Mouse (Mus musculus): ENCODE data around the gene Hdac10. TPM values are rescaled to one million over a fixed set of nuclear protein-coding genes. Genes with fewer than 3 reads are reported as not detected.

The Hdac10 gene
- polyA plus RNA-seq, 2 experiments, result 18.7 to 38.1 TPM

DNA sequence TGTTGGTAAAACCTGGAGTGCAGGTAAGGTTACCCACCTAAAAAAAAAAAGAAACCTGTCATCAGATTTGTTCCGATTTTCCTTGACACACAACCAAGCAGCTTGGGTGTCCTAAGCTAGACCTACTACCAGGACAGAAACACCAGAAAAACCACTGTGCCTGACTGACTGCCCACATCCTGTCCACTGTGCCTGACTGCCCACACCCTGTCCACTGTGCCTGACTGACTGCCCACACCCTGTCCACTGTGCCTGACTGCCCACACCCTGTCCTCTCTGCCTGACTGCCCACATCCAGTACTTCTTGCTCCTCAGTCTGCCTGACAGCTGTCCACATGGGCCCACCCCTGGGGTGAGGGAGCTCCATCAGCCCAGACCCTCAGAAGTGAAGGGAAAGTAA, 21.5 kb downstream of the Hdac10 start:
- Histone ChIP-seq H3K36me3 (ENCODE audit: control insufficient read depth, insufficient read depth, low read length) (peaks cover 95% of the 10 kb centered on the region), H3K9ac (ENCODE audit: low read depth, low read length, severe bottlenecking) (no peak overlapping the region)
- 92% methylated on average over 1 of the region's 1 CpGs for WGBS

DNA sequence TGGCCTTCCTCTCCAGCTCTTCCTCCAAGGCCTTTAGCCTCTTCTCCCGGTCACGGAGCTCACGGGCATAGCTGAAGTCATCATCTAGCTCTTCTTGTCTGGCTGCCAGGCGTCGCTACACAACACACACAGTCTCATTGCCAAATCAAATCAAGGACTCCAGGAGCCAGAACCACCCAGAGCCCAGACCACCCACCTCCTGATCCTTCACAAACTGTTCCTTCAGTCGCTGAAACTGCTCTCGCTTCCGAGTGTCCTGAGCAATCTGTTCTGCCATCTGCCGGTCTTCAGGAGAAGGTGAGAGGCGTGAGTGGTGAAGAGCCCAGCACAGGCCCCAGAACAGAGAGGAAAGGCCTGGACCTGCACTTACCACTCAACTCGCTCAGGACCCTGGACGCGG, 22.4 kb downstream of the Hdac10 start:
- H3K27me3 ChIP-seq (ENCODE audit: control insufficient read depth, insufficient read depth, low read length), result no peaks in the 10 kb centered on the region
- H3K27ac ChIP-seq (replicated peaks; ENCODE audit: low read depth, low read length), result no peak overlapping the region
- H3K36me3 ChIP-seq (ENCODE audit: control insufficient read depth, insufficient read depth, low read length), result peaks cover 95% of the 10 kb centered on the region
- H3K4me3 ChIP-seq (replicated peaks; ENCODE audit: low read length), result no peak overlapping the region
- ATAC-seq (ENCODE audit: low FRiP score, low read depth) (no peak), DNase-seq (ENCODE audit: low spot score) (no peak)
- no peak overlapping the region for H3K9ac ChIP-seq (ENCODE audit: low read depth, low read length, severe bottlenecking)
- no peak for TF ChIP-seq POLR2A (IDR thresholded peaks at IDR 0.05; ENCODE audit: borderline replicate concordance, extremely low read depth, insufficient read depth, insufficient read length)
- 89% methylated on average over 13 of the region's 13 CpGs for WGBS
- H3K4me1 ChIP-seq (ENCODE audit: control insufficient read depth, insufficient read depth, low read length), result no peaks in the 10 kb centered on the region
- H3K4me2 ChIP-seq (replicated peaks; ENCODE audit: low read depth, low read length, severe bottlenecking), result no peak overlapping the region
- no peaks in the 10 kb centered on the region for H3K9me3 ChIP-seq (ENCODE audit: control insufficient read depth, low read length)

More for the DNA sequence above, 21.5 kb downstream of the Hdac10 start:
- no peak for ATAC-seq (ENCODE audit: low FRiP score, low read depth)
- H3K27ac ChIP-seq (replicated peaks; ENCODE audit: low read depth, low read length), result no peak overlapping the region
- no peaks in the 10 kb centered on the region for H3K27me3 ChIP-seq (ENCODE audit: control insufficient read depth, insufficient read depth, low read length)
- no peak overlapping the region for H3K4me2 ChIP-seq (replicated peaks; ENCODE audit: low read depth, low read length, severe bottlenecking)
- TF ChIP-seq POLR2A (IDR thresholded peaks at IDR 0.05; ENCODE audit: borderline replicate concordance, extremely low read depth, insufficient read depth, insufficient read length), result no peak
- H3K4me3 ChIP-seq (replicated peaks; ENCODE audit: low read length), result no peak overlapping the region
- H3K4me1 ChIP-seq (ENCODE audit: control insufficient read depth, insufficient read depth, low read length), result no peaks in the 10 kb centered on the region
- H3K9me3 ChIP-seq (ENCODE audit: control insufficient read depth, low read length), result no peaks in the 10 kb centered on the region
- DNase-seq (ENCODE audit: low spot score), result no peak

- Histone ChIP-seq H3K9ac (ENCODE audit: low read depth, low read length, severe bottlenecking) (no peak overlapping the region), H3K4me2 (replicated peaks; ENCODE audit: low read depth, low read length, severe bottlenecking) (no peak overlapping the region), H3K27ac (replicated peaks; ENCODE audit: low read depth, low read length) (no peak overlapping the region), H3K36me3 (ENCODE audit: control insufficient read depth, insufficient read depth, low read length) (peaks cover 95% of the 10 kb centered on the region), H3K27me3 (ENCODE audit: control insufficient read depth, insufficient read depth, low read length) (no peaks in the 10 kb centered on the region), H3K4me3 (replicated peaks; ENCODE audit: low read length) (no peak overlapping the region), H3K9me3 (ENCODE audit: control insufficient read depth, low read length) (no peaks in the 10 kb centered on the region), H3K4me1 (ENCODE audit: control insufficient read depth, insufficient read depth, low read length) (no peaks in the 10 kb centered on the region)
- WGBS, result 96% methylated on average over 8 of the region's 8 CpGs
- no peak for DNase-seq (ENCODE audit: low spot score)
- ATAC-seq (ENCODE audit: low FRiP score, low read depth), result no peak
- no peak for TF ChIP-seq POLR2A (IDR thresholded peaks at IDR 0.05; ENCODE audit: borderline replicate concordance, extremely low read depth, insufficient read depth, insufficient read length)
These were observed 24.1 kb downstream of the Hdac10 start for GRCm38 (mm10) chr15:89104425-89104824.

GRCm38 (mm10) chr15:89103921-89104320, 24.6 kb downstream of the Hdac10 start:
- no peak overlapping the region for H3K4me3 ChIP-seq (replicated peaks; ENCODE audit: low read length)
- no peak overlapping the region for H3K4me2 ChIP-seq (replicated peaks; ENCODE audit: low read depth, low read length, severe bottlenecking)
- H3K9me3 ChIP-seq (ENCODE audit: control insufficient read depth, low read length), result no peaks in the 10 kb centered on the region
- H3K27me3 ChIP-seq (ENCODE audit: control insufficient read depth, insufficient read depth, low read length), result no peaks in the 10 kb centered on the region
- DNase-seq (ENCODE audit: low spot score) (no peak), ATAC-seq (ENCODE audit: low FRiP score, low read depth) (no peak)
- H3K36me3 ChIP-seq (ENCODE audit: control insufficient read depth, insufficient read depth, low read length), result peaks cover 95% of the 10 kb centered on the region
- no peak for TF ChIP-seq POLR2A (IDR thresholded peaks at IDR 0.05; ENCODE audit: borderline replicate concordance, extremely low read depth, insufficient read depth, insufficient read length)
- no peak overlapping the region for H3K27ac ChIP-seq (replicated peaks; ENCODE audit: low read depth, low read length)
- 90% methylated on average over 10 of the region's 10 CpGs for WGBS
- no peak overlapping the region for H3K9ac ChIP-seq (ENCODE audit: low read depth, low read length, severe bottlenecking)
- no peaks in the 10 kb centered on the region for H3K4me1 ChIP-seq (ENCODE audit: control insufficient read depth, insufficient read depth, low read length)

DNA sequence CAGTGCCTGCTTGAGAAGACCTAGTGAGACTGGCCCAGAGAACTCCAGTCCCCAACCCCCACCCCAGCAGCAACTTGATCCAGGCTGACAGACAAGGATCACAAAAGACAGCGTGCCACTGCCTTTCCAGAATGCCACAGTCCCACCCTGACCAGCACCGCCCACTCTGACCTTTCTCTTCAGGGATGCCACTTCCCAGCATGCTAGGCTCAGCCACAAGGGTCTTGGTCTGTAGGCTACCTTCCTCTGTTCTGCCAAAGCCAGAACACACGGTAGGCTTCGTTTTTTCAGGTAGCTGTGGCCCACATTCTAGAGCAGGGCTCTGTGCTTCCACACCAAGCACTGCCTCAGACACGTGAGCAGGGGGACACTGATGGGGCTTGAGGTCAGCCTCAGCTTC, 25.9 kb downstream of the Hdac10 start:
- H3K36me3 ChIP-seq (ENCODE audit: control insufficient read depth, insufficient read depth, low read length), result peaks cover 95% of the 10 kb centered on the region
- no peak overlapping the region for H3K4me3 ChIP-seq (replicated peaks; ENCODE audit: low read length)
- H3K9me3 ChIP-seq (ENCODE audit: control insufficient read depth, low read length), result no peaks in the 10 kb centered on the region
- H3K27me3 ChIP-seq (ENCODE audit: control insufficient read depth, insufficient read depth, low read length), result no peaks in the 10 kb centered on the region
- H3K9ac ChIP-seq (ENCODE audit: low read depth, low read length, severe bottlenecking), result no peak overlapping the region
- H3K4me1 ChIP-seq (ENCODE audit: control insufficient read depth, insufficient read depth, low read length), result no peaks in the 10 kb centered on the region
- DNase-seq (ENCODE audit: low spot score) (no peak), ATAC-seq (ENCODE audit: low FRiP score, low read depth) (no peak)
- WGBS, result 83% methylated on average over 5 of the region's 5 CpGs
- no peak overlapping the region for H3K27ac ChIP-seq (replicated peaks; ENCODE audit: low read depth, low read length)
- H3K4me2 ChIP-seq (replicated peaks; ENCODE audit: low read depth, low read length, severe bottlenecking), result no peak overlapping the region
- TF ChIP-seq POLR2A (IDR thresholded peaks at IDR 0.05; ENCODE audit: borderline replicate concordance, extremely low read depth, insufficient read depth, insufficient read length), result no peak

GRCm38 (mm10) chr15:89100823-89101222, 27.7 kb downstream of the Hdac10 start:
- peaks cover 95% of the 10 kb centered on the region for H3K36me3 ChIP-seq (ENCODE audit: control insufficient read depth, insufficient read depth, low read length)
- no peak overlapping the region for H3K4me2 ChIP-seq (replicated peaks; ENCODE audit: low read depth, low read length, severe bottlenecking)
- no peak for ATAC-seq (ENCODE audit: low FRiP score, low read depth)
- no peak for DNase-seq (ENCODE audit: low spot score)
- H3K27me3 ChIP-seq (ENCODE audit: control insufficient read depth, insufficient read depth, low read length), result no peaks in the 10 kb centered on the region
- H3K9me3 ChIP-seq (ENCODE audit: control insufficient read depth, low read length), result no peaks in the 10 kb centered on the region
- 98% methylated on average over 12 of the region's 12 CpGs for WGBS
- no peaks in the 10 kb centered on the region for H3K4me1 ChIP-seq (ENCODE audit: control insufficient read depth, insufficient read depth, low read length)
- no peak overlapping the region for H3K9ac ChIP-seq (ENCODE audit: low read depth, low read length, severe bottlenecking)
- no peak for TF ChIP-seq POLR2A (IDR thresholded peaks at IDR 0.05; ENCODE audit: borderline replicate concordance, extremely low read depth, insufficient read depth, insufficient read length)
- H3K27ac ChIP-seq (replicated peaks; ENCODE audit: low read depth, low read length), result no peak overlapping the region
- no peak overlapping the region for H3K4me3 ChIP-seq (replicated peaks; ENCODE audit: low read length)
